In genomic region chr7:109011596-109012180, GRCm38 (mm10) we compare ENCODE assay signal across 8 mouse cellular contexts.
A peak's percentile ranks its signal among the peaks of the same experiment; 100 is the strongest.
DNase-seq lines count a peak whose midpoint lies in the region; ATAC-seq and TF ChIP-seq lines count a peak whose summit lies in the region.

No protein-coding gene starts in this region.

- peaks cover 41% of the 10 kb centered on the region for H3K27me3 ChIP-seq in embryonic facial prominence, embryonic 15.5 days
- no peaks in the 10 kb centered on the region for H3K27me3 ChIP-seq in midbrain, embryonic 16.5 days (ENCODE audit: control insufficient read depth, insufficient read depth, low read depth, low read length)
- H3K27me3 ChIP-seq in kidney, adult 2 months (replicated peaks; ENCODE audit: control insufficient read depth, insufficient read depth, low read length): peaks cover 2% of the 10 kb centered on the region; the same call in 1 of the 2 replicates

- H3K9me3 ChIP-seq in embryonic facial prominence, embryonic 15.5 days (replicated peaks): no peaks in the 10 kb centered on the region
- no peaks in the 10 kb centered on the region for H3K9me3 ChIP-seq in midbrain, embryonic 16.5 days (replicated peaks; ENCODE audit: control insufficient read depth, low read length, poor library complexity, severe bottlenecking)

- H3K36me3 ChIP-seq in embryonic facial prominence, embryonic 15.5 days: no peaks in the 10 kb centered on the region
- no peaks in the 10 kb centered on the region for H3K36me3 ChIP-seq in midbrain, embryonic 16.5 days (ENCODE audit: control insufficient read depth, insufficient read depth, low read length)
- H3K36me3 ChIP-seq in kidney, adult 2 months (ENCODE audit: control insufficient read depth, insufficient read depth, low read length): no peaks in the 10 kb centered on the region

- no peak for DNase-seq in frontal cortex, postnatal 25 days (ENCODE audit: low spot score in 2 of 2)
- peak; percentile 75 to 80 for DNase-seq in layer of hippocampus, adult 8-10 months (ENCODE audit: low spot score in 2 of 2)
- no peak for DNase-seq in thymus, postnatal 0 days (ENCODE audit: low spot score)
- no peak for DNase-seq in natural killer cell, adult 2 months (ENCODE audit: low spot score in 2 of 2)
- no peak for DNase-seq in kidney, adult 2 months

- H3K4me3 ChIP-seq in embryonic facial prominence, embryonic 15.5 days (replicated peaks): peak overlapping the region; percentile 60
- H3K4me3 ChIP-seq in midbrain, embryonic 16.5 days (ENCODE audit: low read depth, low read length): peak overlapping the region; percentile 79
- no peak overlapping the region for H3K4me3 ChIP-seq in kidney, adult 2 months (ENCODE audit: insufficient read depth, low read depth, low read length)

- H3K27ac ChIP-seq in embryonic facial prominence, embryonic 15.5 days (replicated peaks): no peak overlapping the region
- H3K27ac ChIP-seq in midbrain, embryonic 16.5 days (ENCODE audit: low read length): peak overlapping the region; percentile 93
- no peak overlapping the region for H3K27ac ChIP-seq in kidney, adult 2 months (ENCODE audit: insufficient read depth, low read depth, low read length)

- ATAC-seq in frontal cortex, adult (ENCODE audit: low TSS enrichment): peak; percentile 56
- ATAC-seq in embryonic facial prominence, embryonic 15.5 days (ENCODE audit: insufficient number of reproducible peaks, low FRiP score, low TSS enrichment, low read depth): no peak
- peak; percentile 91 for ATAC-seq in midbrain, embryonic 16.5 days

- 51% methylated on average over 8 of the region's 8 CpGs for WGBS in embryonic facial prominence, embryonic 15.5 days
- 13% methylated on average over 8 of the region's 8 CpGs for whole genome bisulfite sequencing in midbrain, embryonic 16.5 days
- WGBS in kidney, adult 2 months: 60% methylated on average over 8 of the region's 8 CpGs

- no peak for TF ChIP-seq CTCF in kidney, adult 2 months (conservative IDR thresholded peaks at IDR 0.05; ENCODE audit: insufficient read depth, insufficient read length, low read depth, low read length)

- H3K4me2 ChIP-seq in embryonic facial prominence, embryonic 15.5 days (replicated peaks): peak overlapping the region; percentile 95
- H3K4me2 ChIP-seq in midbrain, embryonic 16.5 days (ENCODE audit: low read length): peak overlapping the region; percentile 83

- no peak overlapping the region for H3K9ac ChIP-seq in embryonic facial prominence, embryonic 15.5 days
- H3K9ac ChIP-seq in midbrain, embryonic 16.5 days (ENCODE audit: low read depth, low read length): peak overlapping the region; percentile 90

- TF ChIP-seq POLR2A in kidney, adult 2 months (IDR thresholded peaks at IDR 0.05; ENCODE audit: low read depth, low read length): no peak

- H3K4me1 ChIP-seq in embryonic facial prominence, embryonic 15.5 days: peaks cover 14% of the 10 kb centered on the region
- peaks cover 41% of the 10 kb centered on the region for H3K4me1 ChIP-seq in midbrain, embryonic 16.5 days (ENCODE audit: control insufficient read depth, insufficient read depth, low read length)
- no peaks in the 10 kb centered on the region for H3K4me1 ChIP-seq in kidney, adult 2 months (ENCODE audit: control insufficient read depth, insufficient read depth, low read length)

Comparison
In these comparisons a context has a peak if more than half of its experiments do, and no peak if none do; other contexts are left out.
1. DNase-seq: peak in layer of hippocampus, adult 8-10 months (2 of 2); none in frontal cortex, postnatal 25 days (0 of 2), thymus, postnatal 0 days (single experiment), natural killer cell, adult 2 months (0 of 2) and kidney, adult 2 months (single experiment).